Mouse (Mus musculus) liver, embryonic 14.5 days (tissue): Measurements from ENCODE around the gene Atrnl1.

Source experiments
- CTCF ChIP-seq: IDR thresholded peaks from 2 replicates; pipeline ENCODE4 v1.5.1; 2016; ENCODE audit warnings: antibody characterized with exemption, low read depth, control low read depth
- EP300 ChIP-seq: IDR thresholded peaks from 2 replicates; pipeline ENCODE4 v1.6.1; 2016; ENCODE audit warnings: antibody characterized with exemption, low read depth

- TF ChIP-seq CTCF, result no peak
- no peak for TF ChIP-seq EP300
These were observed 326.0 kb downstream of the Atrnl1 start for GRCm38 (mm10) chr19:57936865-57937264.
